Mouse (Mus musculus) G1E (cell line): ENCODE results near the gene Sphkap. TPM values are rescaled to one million over a fixed set of nuclear protein-coding genes. Genes with fewer than 3 reads are reported as not detected.

ENCODE experiments used
- ATAC-seq: 2 replicates; pipeline ENCODE4 v1.8.0; 2016; ENCODE audit warnings: mild to moderate bottlenecking; ENCODE audit not compliant: insufficient number of reproducible peaks, poor library complexity, low FRiP score, severe bottlenecking; ENCODE audit errors: extremely low read depth
- DNase-seq: peaks from one replicate; pipeline ENCODE4 v3.0.0; 2012; ENCODE audit warnings: low spot score
- H3K27me3 ChIP-seq: 2 replicates; pipeline ENCODE4 v1.6.1; 2012; ENCODE audit warnings: mild to moderate bottlenecking, low read length, inconsistent platforms; ENCODE audit not compliant: insufficient read depth
- H3K36me3 ChIP-seq: replicated peaks from 2 replicates; pipeline ENCODE3; 2012; ENCODE audit warnings: mild to moderate bottlenecking, inconsistent platforms
- H3K4me1 ChIP-seq: 2 replicates; pipeline ENCODE4 v1.6.1; 2012; ENCODE audit warnings: low read depth, low read length, inconsistent platforms, mixed read lengths; ENCODE audit not compliant: insufficient read depth
- H3K4me3 ChIP-seq: 2 replicates; pipeline ENCODE4 v1.5.1; 2012; ENCODE audit warnings: low read depth, mild to moderate bottlenecking, inconsistent platforms, low read length, moderate library complexity, mixed read lengths
- H3K9me3 ChIP-seq: replicated peaks from 2 replicates; pipeline ENCODE4 v1.6.1; 2012; ENCODE audit warnings: inconsistent platforms
- CTCF ChIP-seq: IDR thresholded peaks from 2 replicates; pipeline ENCODE4 v1.5.1; 2012; ENCODE audit warnings: low read depth, low read length, inconsistent platforms, mixed read lengths
- GATA1 ChIP-seq: IDR thresholded peaks from 2 replicates; pipeline ENCODE4 v1.6.1; 2012; ENCODE audit warnings: borderline replicate concordance, low read length, inconsistent platforms, mixed read lengths
- GATA2 ChIP-seq: IDR thresholded peaks from 2 replicates; pipeline ENCODE4 v1.6.1; 2012; ENCODE audit warnings: low read depth, low read length, inconsistent platforms, borderline replicate concordance
- POLR2AphosphoS5 ChIP-seq: IDR thresholded peaks from 2 replicates; pipeline ENCODE4 v1.6.1; 2012; ENCODE audit warnings: low read depth, low read length, inconsistent platforms; ENCODE audit not compliant: insufficient replicate concordance
- TAL1 ChIP-seq: conservative IDR thresholded peaks from 2 replicates; pipeline ENCODE4 v1.6.1; 2012; ENCODE audit warnings: low read depth, low read length, inconsistent platforms, mixed read lengths
- polyA plus RNA-seq: library from polyadenylated mRNA; stranded (reverse); fragments of >175 nt; gene quantifications from 2 replicates; pipeline ENCODE4 v1.2.3, GENCODE M21; 2012
- total RNA-seq, 2 experiments: library from RNA; stranded (forward) in 1 of 2; stranded (reverse) in 1 of 2; fragments of 200-1000 nt in 1 of 2; fragments of >200 nt in 1 of 2; fragmentation: Nextera tagmentation in 1 of 2; gene quantifications; 2 replicates each; pipeline ENCODE4 v1.2.3; 2014 to 2017

Sphkap gene
- total and polyA plus RNA-seq, 3 experiments = 0.27 TPM; not detected in 2

DNA sequence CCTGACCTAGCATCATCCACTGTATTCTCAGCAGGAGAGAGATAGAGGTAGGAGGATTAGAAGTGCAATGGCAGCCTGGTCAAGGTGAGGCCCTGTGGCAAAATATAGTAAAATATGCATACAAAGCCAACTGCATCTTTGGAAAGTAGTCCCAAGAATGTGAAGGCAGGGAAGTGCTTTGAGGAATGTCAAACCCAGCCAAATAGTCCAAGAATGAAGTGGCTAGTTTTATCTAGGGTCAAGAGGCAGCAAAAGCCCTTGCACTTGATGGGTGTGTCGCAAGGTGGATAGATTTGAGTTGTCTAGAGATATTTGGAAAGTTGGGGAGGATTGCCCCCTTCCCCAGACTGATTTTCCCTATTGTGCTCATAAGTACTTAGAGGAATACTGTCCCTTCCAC, 61.5 kb downstream of the Sphkap start:
- Histone ChIP-seq H3K9me3 (no peaks in the 10 kb centered on the region), H3K36me3 (no peaks in the 10 kb centered on the region), H3K27me3 (no peaks in the 10 kb centered on the region), H3K4me3 (no peak overlapping the region), H3K4me1 (no peaks in the 10 kb centered on the region)
- DNase-seq = no peak
- no peak for ATAC-seq
- TF ChIP-seq GATA1 = no peak
- TF ChIP-seq POLR2AphosphoS5 = no peak
- no peak for TF ChIP-seq TAL1
- no peak for TF ChIP-seq GATA2
- TF ChIP-seq CTCF = no peak

GRCm38 (mm10) chr1:83345572-83345971, 62.4 kb downstream of the Sphkap start:
- ATAC-seq = no peak
- DNase-seq = no peak
- Histone ChIP-seq H3K9me3 (no peaks in the 10 kb centered on the region), H3K36me3 (no peaks in the 10 kb centered on the region), H3K27me3 (no peaks in the 10 kb centered on the region), H3K4me1 (no peaks in the 10 kb centered on the region), H3K4me3 (no peak overlapping the region)
- TF ChIP-seq POLR2AphosphoS5 (no peak), TAL1 (no peak), GATA1 (no peak), GATA2 (no peak), CTCF (no peak)

GRCm38 (mm10) chr1:83345069-83345468, 62.9 kb downstream of the Sphkap start:
- ATAC-seq (no peak), DNase-seq (no peak)
- H3K36me3 ChIP-seq = no peaks in the 10 kb centered on the region
- no peaks in the 10 kb centered on the region for H3K4me1 ChIP-seq
- TF ChIP-seq GATA1 (no peak), TAL1 (no peak), POLR2AphosphoS5 (no peak), CTCF (no peak)
- H3K27me3 ChIP-seq = no peaks in the 10 kb centered on the region
- H3K4me3 ChIP-seq = no peak overlapping the region
- H3K9me3 ChIP-seq = no peaks in the 10 kb centered on the region

GRCm38 (mm10) chr1:83342726-83343250, 65.2 kb downstream of the Sphkap start:
- Histone ChIP-seq H3K36me3 (no peaks in the 10 kb centered on the region), H3K4me3 (no peak overlapping the region), H3K9me3 (no peaks in the 10 kb centered on the region), H3K4me1 (no peaks in the 10 kb centered on the region), H3K27me3 (no peaks in the 10 kb centered on the region)
- DNase-seq (no peak), ATAC-seq (no peak)
- no peak for TF ChIP-seq CTCF
- TF ChIP-seq TAL1 = no peak

DNA sequence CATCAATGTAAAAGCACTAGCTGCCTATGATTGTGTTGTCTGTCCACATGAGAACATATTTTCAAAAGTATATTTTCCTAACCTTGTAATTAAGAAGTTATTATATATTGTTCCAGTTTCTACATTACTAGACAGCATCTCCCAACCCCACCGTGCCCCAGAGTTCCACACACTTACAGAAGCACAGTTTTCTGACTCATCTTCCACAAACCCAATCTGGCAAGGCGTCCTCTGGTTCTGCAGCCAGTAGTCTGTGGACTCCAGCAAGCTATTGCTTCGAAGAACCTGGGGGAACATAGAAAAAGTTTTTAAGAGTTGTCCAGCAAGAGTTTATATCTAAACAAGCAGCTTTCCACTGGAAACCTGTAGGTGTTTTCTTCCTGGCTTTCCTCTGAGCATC, 68.6 kb downstream of the Sphkap start:
- no peak overlapping the region for H3K4me3 ChIP-seq

DNA sequence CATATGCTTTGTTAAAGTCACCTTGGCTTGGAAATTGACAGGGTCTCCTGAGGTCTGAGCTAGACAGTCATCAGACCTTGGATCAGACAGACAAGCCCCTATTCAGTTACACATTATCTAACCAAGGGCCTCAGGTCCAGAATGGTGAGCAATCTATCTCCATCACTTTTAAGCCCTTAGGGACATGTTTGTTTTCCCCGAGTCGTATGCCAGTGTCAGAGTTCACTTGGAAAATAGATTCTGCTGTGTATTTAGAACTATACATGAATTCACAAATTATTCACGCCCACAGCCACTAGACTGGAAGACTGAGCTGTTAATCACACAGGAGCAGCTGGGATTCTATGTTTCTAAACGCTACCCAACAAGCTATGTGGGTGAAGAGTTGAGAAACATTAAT, 91.1 kb downstream of the Sphkap start:
- Histone ChIP-seq H3K9me3 (no peaks in the 10 kb centered on the region; the same call in 1 of the 2 replicates), H3K27me3 (no peaks in the 10 kb centered on the region), H3K4me1 (no peaks in the 10 kb centered on the region), H3K36me3 (no peaks in the 10 kb centered on the region), H3K4me3 (no peak overlapping the region)
- no peak for ATAC-seq
- TF ChIP-seq TAL1 (no peak), GATA2 (no peak), POLR2AphosphoS5 (no peak), GATA1 (no peak), CTCF (no peak)
- DNase-seq = no peak

More for the DNA sequence above, 68.6 kb downstream of the Sphkap start:
- no peak for DNase-seq
- Histone ChIP-seq H3K36me3 (no peaks in the 10 kb centered on the region), H3K27me3 (no peaks in the 10 kb centered on the region), H3K4me1 (no peaks in the 10 kb centered on the region), H3K9me3 (no peaks in the 10 kb centered on the region; the same call in 1 of the 2 replicates)
- TF ChIP-seq GATA1 (no peak), TAL1 (no peak), CTCF (no peak), POLR2AphosphoS5 (no peak), GATA2 (no peak)
- ATAC-seq = no peak

- Histone ChIP-seq H3K4me3 (no peak overlapping the region), H3K27me3 (no peaks in the 10 kb centered on the region), H3K4me1 (no peaks in the 10 kb centered on the region), H3K9me3 (no peaks in the 10 kb centered on the region; the same call in 1 of the 2 replicates), H3K36me3 (no peaks in the 10 kb centered on the region)
- TF ChIP-seq POLR2AphosphoS5 (no peak), GATA1 (no peak), GATA2 (no peak), TAL1 (no peak), CTCF (no peak)
- no peak for DNase-seq
- no peak for ATAC-seq
These were observed 92.9 kb downstream of the Sphkap start for GRCm38 (mm10) chr1:83315146-83315545.
